10 mouse cellular contexts compared by ENCODE assay signal in genomic region chr5:53707235-53708177, GRCm38 (mm10). TPM values are rescaled to one million over a fixed set of nuclear protein-coding genes. Genes with fewer than 3 reads are reported as not detected.
DNase-seq lines count a peak whose midpoint lies in the region; ATAC-seq lines count a peak whose summit lies in the region.
"Had no signal": no experiment of that assay in that cellular context is flagged by ENCODE, and none has a peak within 500 bp of the region (broad histone marks: within the 10 kb centered on the region; RNA-seq: fewer than 3 reads in every experiment).

Gene Cckar, minus strand, starts transcription at chr5:53707705.

- H3K4me1 ChIP-seq in neural tube, embryonic 11.5 days (ENCODE audit: control insufficient read depth, insufficient read depth, low read length): no peaks in the 10 kb centered on the region; the same call in 1 of the 2 replicates
- H3K4me1 ChIP-seq in kidney, embryonic 14.5 days (ENCODE audit: control insufficient read depth, insufficient read depth, low read length): 0 out of 2 replicates have a peak, but pooled peaks cover 12% of the 10 kb centered on the region

- H3K9me3 ChIP-seq in neural tube, embryonic 11.5 days (ENCODE audit: control insufficient read depth, low read length): no peaks in the 10 kb centered on the region
- no peaks in the 10 kb centered on the region for H3K9me3 ChIP-seq in kidney, embryonic 14.5 days (ENCODE audit: control insufficient read depth, low read length)

- no peaks in the 10 kb centered on the region for H3K27me3 ChIP-seq in neural tube, embryonic 11.5 days (ENCODE audit: control insufficient read depth, insufficient read depth, low read length)
- H3K27me3 ChIP-seq in kidney, embryonic 14.5 days (ENCODE audit: control insufficient read depth, insufficient read depth, low read length): no peaks in the 10 kb centered on the region

- no peak within 1 kb of the TSS for H3K4me3 ChIP-seq in neural tube, embryonic 11.5 days (ENCODE audit: low read depth, low read length)
- no peak within 1 kb of the TSS for H3K4me3 ChIP-seq in kidney, embryonic 14.5 days (ENCODE audit: low read length)

- H3K4me2 ChIP-seq in neural tube, embryonic 11.5 days (ENCODE audit: low read depth): no peak within 1 kb of the TSS
- H3K4me2 ChIP-seq in kidney, embryonic 14.5 days (replicated peaks; ENCODE audit: low read depth, low read length): peak within 1 kb of the TSS; percentile 22; the same call in 1 of the 2 replicates

- peak; percentile 20 for DNase-seq in neural tube, embryonic 11.5 days (ENCODE audit: low spot score)
- DNase-seq in neural tube, embryonic 10.5 days (ENCODE audit: extremely low spot score, low spot score): no peak
- DNase-seq in lung, postnatal 4 days: peak; percentile 43 to 48
- DNase-seq in thymus, postnatal 25 days: no peak
- no peak for DNase-seq in ovary, adult 18-20 months (ENCODE audit: low spot score)
- no peak for DNase-seq in gastrocnemius, postnatal 14 days
- no peak for DNase-seq in liver
- DNase-seq: thymus, adult 2 months had no signal

- ATAC-seq in neural tube, embryonic 11.5 days (ENCODE audit: insufficient read depth, low FRiP score, low TSS enrichment): peak; percentile 58
- peak; percentile 85; the same call in 1 of the 2 replicates for ATAC-seq in kidney, embryonic 14.5 days (ENCODE audit: low FRiP score, low TSS enrichment)

- H3K27ac ChIP-seq in neural tube, embryonic 11.5 days (ENCODE audit: low read depth, low read length): no peak within 1 kb of the TSS
- H3K27ac ChIP-seq in kidney, embryonic 14.5 days (ENCODE audit: low read depth, low read length): no peak within 1 kb of the TSS

- no peak within 1 kb of the TSS for H3K9ac ChIP-seq in neural tube, embryonic 11.5 days (ENCODE audit: low read length)
- H3K9ac ChIP-seq in kidney, embryonic 14.5 days (ENCODE audit: low read depth, low read length): no peak within 1 kb of the TSS

- 42% methylated on average over 11 of the region's 11 CpGs for WGBS in neural tube, embryonic 11.5 days
- WGBS in kidney, embryonic 14.5 days: 39% methylated on average over 11 of the region's 11 CpGs

- intact Hi-C loops in gastrocnemius, postnatal 14 days (cut with DNase I; ENCODE audit: low total_unique reads): no loop called here

- no peaks in the 10 kb centered on the region for H3K36me3 ChIP-seq in neural tube, embryonic 11.5 days (ENCODE audit: control insufficient read depth, insufficient read depth, low read length)
- H3K36me3 ChIP-seq in kidney, embryonic 14.5 days (ENCODE audit: control insufficient read depth, insufficient read depth, low read length): no peaks in the 10 kb centered on the region

RNA-seq across cellular contexts. Expression of gene Cckar, which starts in this region (rescaled TPM):
- 0.22 and 0.42 TPM in 2 replicates for polyA plus RNA-seq in neural tube, embryonic 11.5 days (2014; fragmentation: Nextera tagmentation; extraction: Ambion mirVana)
- 1.2 and 1.6 TPM in 2 replicates for polyA plus RNA-seq in kidney, embryonic 14.5 days (2014; fragmentation: Nextera tagmentation; extraction: Ambion mirVana)
- not detected for total RNA-seq in gastrocnemius, postnatal 14 days (2021)
- polyA plus RNA-seq: C2C12 had no signal

Comparison
In these comparisons a context has a peak if more than half of its experiments do, and no peak if none do; other contexts are left out.
1. Peak in DNase-seq and ATAC-seq in neural tube, embryonic 11.5 days; RNA of the gene not detected or under 1 TPM.
2. DNase-seq: peak in lung, postnatal 4 days (2 of 2); none in neural tube, embryonic 10.5 days (single experiment), thymus, postnatal 25 days (single experiment), ovary, adult 18-20 months (single experiment), gastrocnemius, postnatal 14 days (single experiment) and liver (single experiment).